Mouse (Mus musculus) heart, embryonic 13.5 days (tissue): ENCODE data around the gene Ctsw. TPM values are rescaled to one million over a fixed set of nuclear protein-coding genes. Genes with fewer than 3 reads are reported as not detected.
"Not testable (repeated sequence)": the region's sequence is repeated elsewhere in the genome, so short reads cannot be mapped to it uniquely, and the experiment has no call there.

Source experiments
- ATAC-seq: fragments of 200-750 bp; cut with Nextera tagmentation; 2 replicates; pipeline ENCODE4 v1.8.0; 2017; ENCODE audit warnings: moderate TSS enrichment; ENCODE audit not compliant: insufficient number of reproducible peaks, low FRiP score, low TSS enrichment; ENCODE audit errors: extremely low read depth
- H3K27ac ChIP-seq: fragments of 300-500 bp; sonication (generic); replicated peaks from 2 replicates; pipeline ENCODE4 v1.5.1; 2015; ENCODE audit warnings: moderate library complexity, mild to moderate bottlenecking, inconsistent platforms
- H3K27me3 ChIP-seq: fragments of 300-500 bp; sonication (generic); replicated peaks from 2 replicates; pipeline ENCODE4 v1.6.1; 2015; ENCODE audit warnings: mild to moderate bottlenecking, inconsistent platforms
- H3K36me3 ChIP-seq: fragments of 300-500 bp; sonication (generic); 2 replicates; pipeline ENCODE4 v1.6.1; 2015; ENCODE audit warnings: mild to moderate bottlenecking, inconsistent platforms
- H3K4me1 ChIP-seq: fragments of 300-500 bp; sonication (generic); 2 replicates; pipeline ENCODE4 v1.6.1; 2015; ENCODE audit warnings: inconsistent platforms
- H3K4me2 ChIP-seq: fragments of 300-500 bp; sonication (generic); 2 replicates; pipeline ENCODE4 v1.6.1; 2015; ENCODE audit warnings: inconsistent platforms, mild to moderate bottlenecking, moderate library complexity
- H3K4me3 ChIP-seq: fragments of 300-500 bp; sonication (generic); 2 replicates; pipeline ENCODE4 v1.5.1; 2015; ENCODE audit warnings: moderate library complexity, mild to moderate bottlenecking, inconsistent platforms
- H3K9ac ChIP-seq: fragments of 300-500 bp; sonication (generic); 2 replicates; pipeline ENCODE4 v1.6.1; 2015; ENCODE audit warnings: inconsistent platforms, mild to moderate bottlenecking, moderate library complexity
- H3K9me3 ChIP-seq: fragments of 300-500 bp; sonication (generic); 2 replicates; pipeline ENCODE4 v1.6.1; 2016; ENCODE audit warnings: inconsistent platforms
- WGBS: fragments of 180-500 bp; shearing (Covaris S2); methylation state at CpG from one replicate; pipeline ENCODE4 v1.1.7; 2015; ENCODE audit warnings: mixed read lengths; 5-methylcytosine and 5-hydroxymethylcytosine counted together
- polyA plus RNA-seq: library from polyadenylated mRNA; unstranded; fragments of >200 nt; fragmentation: Nextera tagmentation; extraction: Ambion mirVana; gene quantifications from 2 replicates; pipeline ENCODE4 v1.2.1, GENCODE M21; 2015

Ctsw gene
- polyA plus RNA-seq, 1 experiment from 2014 or later: 1.7 TPM

DNA sequence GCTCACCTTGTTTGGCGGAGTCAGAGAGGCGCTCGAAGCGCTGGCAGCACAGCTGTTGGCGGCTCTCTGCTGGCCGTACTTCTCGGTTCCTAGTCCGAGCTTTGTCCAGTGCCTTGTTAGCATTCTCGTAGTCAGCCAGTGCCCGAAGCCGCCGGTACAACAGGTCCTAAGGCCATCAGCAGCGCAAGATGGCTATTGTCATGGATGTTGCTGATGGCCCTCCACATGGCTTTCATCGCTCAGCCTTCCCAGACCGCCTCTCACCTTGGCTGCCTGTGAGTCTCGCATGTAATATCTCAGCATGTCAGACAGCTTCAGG is 27.7 kb upstream of the Ctsw start:
- WGBS: 81% methylated on average over 16 of the region's 16 CpGs
- H3K36me3 ChIP-seq: peaks cover 76% of the 10 kb centered on the region

DNA sequence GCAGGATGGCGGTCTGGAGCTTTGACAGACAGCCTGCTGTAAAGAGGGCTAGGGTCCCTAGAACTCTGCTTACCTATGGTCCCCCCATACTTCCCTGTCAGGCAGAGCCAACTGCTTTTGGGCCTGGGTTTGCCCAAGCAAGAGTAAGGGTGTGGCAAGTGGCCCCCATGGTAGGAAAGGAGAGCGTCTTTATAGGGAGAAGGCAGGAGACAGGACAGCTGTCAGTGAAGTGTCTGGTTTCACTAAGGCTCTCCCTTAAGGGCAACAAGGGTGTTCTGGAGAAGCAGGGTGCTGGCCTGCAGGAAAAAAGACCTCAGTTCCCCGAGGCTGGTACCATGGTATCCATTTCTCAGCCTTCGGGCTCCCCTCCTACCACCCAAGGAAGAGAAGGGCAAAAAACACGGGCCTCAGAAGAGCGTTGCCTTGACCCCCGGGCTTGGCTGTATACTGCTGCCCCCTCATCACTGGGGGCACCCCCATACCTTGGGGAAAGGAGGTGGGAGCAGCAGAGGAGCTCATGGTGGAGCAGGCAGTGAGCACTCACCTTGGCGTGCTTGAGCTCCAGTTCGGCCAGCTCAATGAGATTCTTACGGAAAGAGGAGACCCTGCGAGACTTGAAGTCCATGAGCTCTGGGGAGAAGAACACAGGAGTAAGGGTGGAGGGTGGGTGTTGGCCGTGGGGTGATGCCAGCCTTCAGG is 27.2 kb upstream of the Ctsw start:
- H3K27me3 ChIP-seq: no peaks in the 10 kb centered on the region
- 73% methylated on average over 12 of the region's 12 CpGs for WGBS
- H3K9ac ChIP-seq: no peak overlapping the region
- H3K9me3 ChIP-seq: no peaks in the 10 kb centered on the region
- ATAC-seq: no peak
- H3K27ac ChIP-seq: no peak overlapping the region
- H3K4me1 ChIP-seq: peaks cover 17% of the 10 kb centered on the region
- H3K36me3 ChIP-seq: peaks cover 76% of the 10 kb centered on the region
- H3K4me2 ChIP-seq: no peak overlapping the region
- H3K4me3 ChIP-seq: no peak overlapping the region

More for the DNA sequence above, 27.7 kb upstream of the Ctsw start:
- Histone ChIP-seq H3K27me3 (no peaks in the 10 kb centered on the region), H3K9me3 (no peaks in the 10 kb centered on the region), H3K27ac (no peak overlapping the region), H3K4me2 (no peak overlapping the region), H3K9ac (no peak overlapping the region), H3K4me3 (no peak overlapping the region), H3K4me1 (peaks cover 17% of the 10 kb centered on the region)
- no peak for ATAC-seq

- Histone ChIP-seq H3K36me3 (peaks cover 73% of the 10 kb centered on the region), H3K27me3 (no peaks in the 10 kb centered on the region), H3K9ac (peak overlapping the region; percentile 26; the same call in 1 of the 2 replicates), H3K4me2 (no peak overlapping the region), H3K4me3 (no peak overlapping the region), H3K9me3 (no peaks in the 10 kb centered on the region), H3K27ac (no peak overlapping the region), H3K4me1 (peaks cover 23% of the 10 kb centered on the region)
- WGBS: 84% methylated on average over 3 of the region's 3 CpGs
- no peak for ATAC-seq
These were observed 26.0 kb upstream of the Ctsw start for GRCm38 (mm10) chr19:5494314-5494713.

GRCm38 (mm10) chr19:5493301-5493721 is 25.0 kb upstream of the Ctsw start:
- not testable (repeated sequence) for ATAC-seq, H3K27ac ChIP-seq, H3K27me3 ChIP-seq, H3K9me3 ChIP-seq, H3K4me3 ChIP-seq
- Histone ChIP-seq H3K4me2 (peak overlapping the region; percentile 91; the same call in 1 of the 2 replicates), H3K4me1 (peaks cover 29% of the 10 kb centered on the region), H3K9ac (0 out of 2 replicates have a peak overlapping the region, but pooled peaks have one; percentile 14), H3K36me3 (peaks cover 67% of the 10 kb centered on the region)
- WGBS: 69% methylated on average over 9 of the region's 9 CpGs

DNA sequence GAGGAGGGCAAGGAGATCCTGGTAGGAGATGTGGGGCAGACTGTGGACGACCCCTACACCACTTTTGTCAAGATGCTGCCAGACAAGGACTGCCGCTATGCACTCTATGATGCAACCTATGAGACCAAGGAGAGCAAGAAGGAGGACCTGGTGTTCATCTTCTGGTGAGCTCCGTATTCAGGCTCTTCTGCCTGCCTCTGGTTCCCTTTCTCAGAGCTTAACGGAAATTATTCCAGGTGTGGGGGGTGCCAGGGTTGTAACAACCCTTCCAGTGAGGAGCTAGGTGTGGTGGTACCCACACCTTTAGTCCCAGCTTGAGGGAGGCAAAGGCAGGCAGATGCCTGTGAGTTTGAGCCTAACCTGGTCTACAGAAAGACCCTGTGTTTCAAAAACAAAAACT is 24.3 kb upstream of the Ctsw start:
- Histone ChIP-seq H3K9me3 (no peaks in the 10 kb centered on the region), H3K9ac (peak overlapping the region; percentile 99; the same call in 1 of the 2 replicates), H3K27me3 (no peaks in the 10 kb centered on the region), H3K36me3 (peaks cover 60% of the 10 kb centered on the region), H3K4me1 (peaks cover 29% of the 10 kb centered on the region), H3K4me2 (peak overlapping the region; percentile 91), H3K27ac (no peak overlapping the region), H3K4me3 (peak overlapping the region; percentile 100; the same call in 1 of the 2 replicates)
- 73% methylated on average over 4 of the region's 4 CpGs for WGBS
- ATAC-seq: no peak

DNA sequence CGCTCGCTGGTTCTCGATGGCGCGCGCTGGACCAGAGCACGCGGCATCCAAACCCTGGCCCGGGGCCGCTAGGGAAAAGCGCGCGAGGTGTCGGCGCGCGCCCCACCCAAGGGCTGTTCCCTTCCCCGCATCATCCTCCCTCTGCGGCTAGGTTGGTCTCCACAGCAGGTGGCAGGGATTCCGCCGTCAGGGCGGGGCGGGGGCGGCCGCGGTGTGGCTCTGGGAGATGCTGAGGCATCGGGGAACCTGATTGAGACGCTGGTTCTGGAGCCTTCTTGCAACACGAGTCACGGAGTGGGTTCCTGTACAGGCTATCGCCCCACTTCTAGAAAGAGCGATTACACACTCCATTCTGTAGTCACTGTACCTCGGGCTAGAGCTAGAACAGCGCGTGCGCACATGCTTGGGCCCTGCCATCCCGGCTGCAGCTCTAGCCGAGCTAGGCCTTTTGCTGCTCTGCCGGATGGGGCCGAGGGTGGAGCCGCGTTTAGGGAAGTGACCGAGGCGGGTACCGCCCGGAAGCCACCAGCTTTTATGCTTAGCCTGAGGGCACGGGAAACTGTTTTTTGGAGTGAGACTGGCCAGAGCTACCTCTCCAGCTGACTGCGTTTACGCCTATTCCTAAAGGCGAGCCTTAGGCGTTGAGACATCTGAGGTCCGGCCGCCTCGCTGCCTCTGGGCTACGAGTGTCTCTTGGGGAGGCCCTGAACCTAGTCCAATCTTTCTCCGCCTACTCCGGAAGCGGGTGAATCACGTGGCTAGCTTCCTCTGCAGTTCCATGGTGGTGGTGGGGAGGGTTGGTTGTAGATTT is 22.8 kb upstream of the Ctsw start:
- under 1% methylated on average over 43 of the region's 59 CpGs for WGBS
- H3K4me3 ChIP-seq: peak overlapping the region; percentile 100
- H3K4me1 ChIP-seq: peaks cover 44% of the 10 kb centered on the region
- H3K36me3 ChIP-seq: peaks cover 51% of the 10 kb centered on the region
- peak; percentile 0; the same call in 1 of the 2 replicates for ATAC-seq
- no peaks in the 10 kb centered on the region for H3K27me3 ChIP-seq
- H3K9ac ChIP-seq: peak overlapping the region; percentile 99
- H3K27ac ChIP-seq: peak overlapping the region; percentile 99
- H3K9me3 ChIP-seq: no peaks in the 10 kb centered on the region
- peak overlapping the region; percentile 91 for H3K4me2 ChIP-seq

- no peaks in the 10 kb centered on the region for H3K9me3 ChIP-seq
- H3K36me3 ChIP-seq: peaks cover 51% of the 10 kb centered on the region
- H3K27me3 ChIP-seq: no peaks in the 10 kb centered on the region
- peak within 1 kb of the TSS; percentile 91 for H3K4me2 ChIP-seq
- peak; percentile 37 for ATAC-seq
- H3K4me1 ChIP-seq: peaks cover 44% of the 10 kb centered on the region
- peak within 1 kb of the TSS; percentile 99 for H3K27ac ChIP-seq
- H3K9ac ChIP-seq: peak within 1 kb of the TSS; percentile 99
- peak within 1 kb of the TSS; percentile 100 for H3K4me3 ChIP-seq
- under 1% methylated on average over 61 of the region's 62 CpGs for WGBS
These were observed 22.1 kb upstream of the Ctsw start, which contains the start of gene Cfl1 for GRCm38 (mm10) chr19:5490313-5490897. Gene Cfl1, plus strand, starts transcription at chr19:5490455.

- Histone ChIP-seq H3K4me2 (peak overlapping the region; percentile 91), H3K4me3 (peak overlapping the region; percentile 100)
These were observed 21.4 kb upstream of the Ctsw start for GRCm38 (mm10) chr19:5489721-5490120.

DNA sequence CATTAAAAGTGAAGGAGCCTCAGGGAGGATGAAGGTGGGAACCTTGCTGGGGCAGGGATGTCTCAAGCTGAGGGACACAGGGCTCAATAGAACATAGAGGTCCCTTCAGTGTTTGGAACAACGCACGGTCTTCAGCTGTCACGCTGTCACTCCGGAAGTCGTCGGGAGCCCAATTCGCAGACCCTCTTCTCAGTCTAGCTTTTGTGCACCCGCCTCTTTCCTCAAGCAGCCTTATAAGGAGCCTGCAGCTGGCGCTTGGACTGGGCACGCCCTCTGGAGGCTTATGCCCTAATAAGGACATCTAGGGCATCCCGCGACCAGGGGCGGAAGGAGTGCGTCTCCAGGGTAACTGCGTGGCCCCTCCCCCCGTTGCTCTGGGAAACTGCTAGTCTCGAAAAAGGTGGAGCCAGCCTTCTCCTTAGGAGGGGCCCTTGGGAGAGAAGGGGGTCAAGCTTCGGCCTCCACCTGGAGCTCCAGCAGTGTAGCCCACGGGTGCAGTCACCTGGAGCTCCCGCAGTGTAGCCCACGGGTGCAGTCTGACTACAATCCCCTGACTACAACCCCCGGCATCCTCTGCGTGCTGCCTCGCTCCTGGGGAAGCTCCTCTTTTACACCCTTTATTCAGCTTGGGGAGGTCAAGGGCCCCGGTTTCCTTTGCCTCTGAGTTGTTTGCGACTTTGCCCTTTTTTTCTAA is 20.7 kb upstream of the Ctsw start:
- peak; percentile 82 for ATAC-seq
- Histone ChIP-seq H3K4me1 (peaks cover 44% of the 10 kb centered on the region), H3K9me3 (no peaks in the 10 kb centered on the region), H3K9ac (peak overlapping the region; percentile 88), H3K4me2 (peak overlapping the region; percentile 91), H3K36me3 (peaks cover 51% of the 10 kb centered on the region), H3K27ac (peak overlapping the region; percentile 99), H3K27me3 (no peaks in the 10 kb centered on the region), H3K4me3 (peak overlapping the region; percentile 100)
- 0% methylated on average over 26 of the region's 26 CpGs for WGBS

More at GRCm38 (mm10) chr19:5489721-5490120, 21.4 kb upstream of the Ctsw start:
- H3K4me1 ChIP-seq: peaks cover 44% of the 10 kb centered on the region
- 45% methylated on average over 10 of the region's 10 CpGs for WGBS
- H3K27ac ChIP-seq: peak overlapping the region; percentile 99
- H3K27me3 ChIP-seq, ATAC-seq, H3K9me3 ChIP-seq: not testable (repeated sequence)
- 0 out of 2 replicates have a peak overlapping the region, but pooled peaks have one; percentile 54 for H3K9ac ChIP-seq
- peaks cover 51% of the 10 kb centered on the region for H3K36me3 ChIP-seq

DNA sequence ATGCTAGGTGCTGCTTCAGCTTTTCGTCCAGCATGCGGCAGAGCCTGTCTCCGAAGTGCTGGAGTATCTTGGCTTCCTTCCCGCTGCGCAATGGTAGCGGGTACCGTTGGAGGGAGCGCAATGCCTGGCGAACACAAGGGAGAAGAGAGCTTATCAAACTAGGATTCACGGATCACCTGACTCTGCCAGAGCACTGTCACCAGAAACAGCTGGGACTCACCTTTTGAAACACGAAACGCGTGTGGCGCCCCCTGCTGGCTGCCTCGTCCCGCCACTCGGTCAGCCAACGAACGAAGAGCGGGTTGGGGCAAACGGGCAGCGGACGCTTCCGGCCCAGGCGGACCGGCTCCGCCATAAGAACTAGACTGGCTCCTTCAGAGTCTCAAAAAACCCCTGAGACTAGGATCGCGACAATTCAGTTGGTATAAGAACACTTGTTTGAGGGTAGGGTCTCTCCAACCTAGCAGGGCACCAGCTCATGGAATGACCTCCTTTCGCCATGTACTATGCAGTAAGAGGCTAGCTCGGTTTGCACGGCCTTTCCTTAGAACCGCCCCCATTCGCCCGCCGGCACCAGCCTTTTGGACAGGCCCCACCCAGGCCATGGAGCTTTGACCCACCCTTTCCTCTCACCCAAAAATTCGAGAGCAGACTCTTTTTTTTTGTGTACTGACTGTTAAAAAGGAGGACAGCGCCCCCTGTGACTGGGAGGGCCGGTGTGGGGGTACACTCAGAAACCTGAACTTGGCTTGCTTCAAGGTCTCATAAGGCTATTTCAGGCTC is 19.7 kb upstream of the Ctsw start, which contains the start of gene Mus81:
TSS of gene Mus81 (minus strand) at position 635 of the 783 bp plus-strand sequence.
- peaks cover 51% of the 10 kb centered on the region for H3K36me3 ChIP-seq
- under 1% methylated on average over 39 of the region's 39 CpGs for WGBS

More for the DNA sequence above, 19.7 kb upstream of the Ctsw start, which contains the start of gene Mus81:
- peak within 1 kb of the TSS; percentile 88 for H3K9ac ChIP-seq
- peaks cover 40% of the 10 kb centered on the region for H3K4me1 ChIP-seq
- H3K27ac ChIP-seq: peak within 1 kb of the TSS; percentile 99
- no peaks in the 10 kb centered on the region for H3K27me3 ChIP-seq
- peak within 1 kb of the TSS; percentile 91 for H3K4me2 ChIP-seq
- peak within 1 kb of the TSS; percentile 100 for H3K4me3 ChIP-seq
- no peaks in the 10 kb centered on the region for H3K9me3 ChIP-seq
- ATAC-seq: peak; percentile 58; the same call in 1 of the 2 replicates
